Mouse (Mus musculus) cerebellum, adult 2 months (tissue): Measurements from ENCODE around the gene Btg1.

Source experiments
- CTCF ChIP-seq: fragments of 200-500 bp; IDR thresholded peaks from 2 replicates; pipeline ENCODE4 v1.5.1; 2011; ENCODE audit warnings: low read depth, mild to moderate bottlenecking, control low read depth, low read length, moderate library complexity, borderline replicate concordance; ENCODE audit not compliant: insufficient read depth
- POLR2A ChIP-seq: fragments of 200-500 bp; IDR thresholded peaks from 2 replicates; pipeline ENCODE4 v1.6.1; 2011; ENCODE audit warnings: low read length, control low read depth, borderline replicate concordance; ENCODE audit not compliant: insufficient read depth

DNA sequence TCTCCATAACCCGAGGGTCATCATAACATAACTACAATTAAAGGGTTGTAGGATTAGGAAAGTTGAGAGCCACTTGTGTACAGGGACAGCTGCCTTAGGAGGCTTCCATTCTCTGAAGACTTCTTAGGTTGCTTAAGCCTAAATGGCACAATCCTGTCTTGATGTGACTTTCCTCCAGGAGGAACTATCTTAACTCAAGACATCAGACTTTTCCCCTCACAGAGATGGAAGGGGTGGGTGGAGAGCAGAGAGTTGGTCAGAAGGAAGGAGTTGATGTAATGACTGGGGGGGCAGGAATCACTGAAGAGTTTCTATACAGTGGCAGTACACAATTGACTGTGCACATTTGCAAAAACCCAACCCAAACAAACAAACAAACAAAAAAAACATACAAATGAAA lies 28.4 kb downstream of the Btg1 start:
- no peak for TF ChIP-seq CTCF
- TF ChIP-seq POLR2A: no peak
